16 mouse cellular contexts compared by ENCODE assay signal in genomic region chr7:16110158-16110557, GRCm38 (mm10). TPM values are rescaled to one million over a fixed set of nuclear protein-coding genes. Genes with fewer than 3 reads are reported as not detected.
"Had no signal": no experiment of that assay in that cellular context is flagged by ENCODE, and none has a peak within 500 bp of the region (broad histone marks: within the 10 kb centered on the region; RNA-seq: fewer than 3 reads in every experiment).

No protein-coding gene starts in this region.

- H3K9me3 ChIP-seq: limb, embryonic 13.5 days; liver, embryonic 15.5 days; midbrain, embryonic 10.5 days; neural tube, embryonic 12.5 days had no signal

- H3K9ac ChIP-seq: limb, embryonic 13.5 days; liver, embryonic 15.5 days; lung, embryonic 14.5 days; neural tube, embryonic 12.5 days had no signal

- H3K4me2 ChIP-seq: limb, embryonic 13.5 days; liver, embryonic 15.5 days; lung, embryonic 14.5 days; neural tube, embryonic 12.5 days had no signal

- H3K4me1 ChIP-seq: limb, embryonic 13.5 days; liver, embryonic 15.5 days; midbrain, embryonic 10.5 days; neural tube, embryonic 12.5 days had no signal

- H3K4me3 ChIP-seq: limb, embryonic 13.5 days; liver, embryonic 15.5 days; midbrain, embryonic 10.5 days; myocyte; neural tube, embryonic 12.5 days had no signal

- DNase-seq: kidney, adult 8-10 months; kidney, postnatal 25 days; lung, embryonic 14.5 days; lung, postnatal 10 days; lung, postnatal 4 days; midbrain, embryonic 14.5 days; thymus, adult 2 months; thymus, postnatal 25 days had no signal

- H3K27ac ChIP-seq: limb, embryonic 13.5 days; liver, embryonic 15.5 days; midbrain, embryonic 10.5 days; neural tube, embryonic 12.5 days had no signal

- H3K27me3 ChIP-seq: limb, embryonic 13.5 days; liver, embryonic 15.5 days; neural tube, embryonic 12.5 days had no signal

RNA-seq across cellular contexts. Expression of gene Slc8a2, which starts 19.5 kb away (rescaled TPM):
- total RNA-seq: liver, adult 2 months; megakaryocyte, adult 5-6 weeks; neutrophil, adult 5-6 weeks had no signal
- polyA plus RNA-seq: liver, embryonic 15.5 days had no signal

RNA-seq across cellular contexts. Expression of gene Zfp541, which starts 48.5 kb away (rescaled TPM):
- total RNA-seq: liver, adult 2 months had no signal
- polyA plus RNA-seq: liver, embryonic 15.5 days; lung, embryonic 14.5 days; midbrain, embryonic 10.5 days; myocyte had no signal
